Mouse (Mus musculus) liver, embryonic 15.5 days (tissue): Measurements from ENCODE around the gene Ttll5. TPM values are rescaled to one million over a fixed set of nuclear protein-coding genes. Genes with fewer than 3 reads are reported as not detected.

Source experiments
- ATAC-seq: fragments of 200-750 bp; cut with Nextera tagmentation; 2 replicates; pipeline ENCODE4 v1.8.0; 2017; ENCODE audit warnings: moderate number of reproducible peaks, mild to moderate bottlenecking, moderate library complexity; ENCODE audit not compliant: insufficient read depth
- H3K27ac ChIP-seq: fragments of 300-500 bp; sonication (generic); replicated peaks from 2 replicates; pipeline ENCODE4 v1.5.1; 2015; ENCODE audit warnings: mild to moderate bottlenecking, inconsistent platforms
- H3K27me3 ChIP-seq: fragments of 300-500 bp; sonication (generic); 2 replicates; pipeline ENCODE4 v1.6.1; 2015; ENCODE audit warnings: mild to moderate bottlenecking, inconsistent platforms
- H3K36me3 ChIP-seq: fragments of 300-500 bp; sonication (generic); replicated peaks from 2 replicates; pipeline ENCODE4 v1.6.1; 2015; ENCODE audit warnings: moderate library complexity, mild to moderate bottlenecking, inconsistent platforms
- H3K4me1 ChIP-seq: fragments of 300-500 bp; sonication (generic); replicated peaks from 2 replicates; pipeline ENCODE4 v1.6.1; 2015; ENCODE audit warnings: inconsistent platforms
- H3K4me2 ChIP-seq: fragments of 300-500 bp; sonication (generic); 2 replicates; pipeline ENCODE4 v1.6.1; 2015; ENCODE audit warnings: moderate library complexity, mild to moderate bottlenecking, inconsistent platforms
- H3K4me3 ChIP-seq: fragments of 300-500 bp; sonication (generic); replicated peaks from 2 replicates; pipeline ENCODE4 v1.5.1; 2015; ENCODE audit warnings: mild to moderate bottlenecking, inconsistent platforms
- H3K9ac ChIP-seq: fragments of 300-500 bp; sonication (generic); 2 replicates; pipeline ENCODE4 v1.6.1; 2015; ENCODE audit warnings: moderate library complexity, mild to moderate bottlenecking, inconsistent platforms
- H3K9me3 ChIP-seq: fragments of 300-500 bp; sonication (generic); replicated peaks from 2 replicates; pipeline ENCODE4 v1.6.1; 2016; ENCODE audit warnings: inconsistent platforms
- WGBS: fragments of 180-500 bp; shearing (Covaris S2); methylation state at CpG from one replicate; pipeline ENCODE4 v1.1.7; 2015; ENCODE audit warnings: mixed read lengths; ENCODE audit not compliant: insufficient replicate concordance; 5-methylcytosine and 5-hydroxymethylcytosine counted together
- polyA plus RNA-seq: library from polyadenylated mRNA; unstranded; fragments of >200 nt; fragmentation: Nextera tagmentation; extraction: Ambion mirVana; gene quantifications from 2 replicates; pipeline ENCODE4 v1.2.1, GENCODE M21; 2015

The Ttll5 gene
- polyA plus RNA-seq, 1 experiment from 2014 or later = 5.5 TPM

GRCm38 (mm10) chr12:86051477-86051876 is 227.0 kb downstream of the Ttll5 start:
- 28% methylated on average over 5 of the region's 5 CpGs for WGBS
- ATAC-seq = no peak
- H3K9me3 ChIP-seq = no peaks in the 10 kb centered on the region

GRCm38 (mm10) chr12:86055306-86055705 is 230.8 kb downstream of the Ttll5 start:
- no peak for ATAC-seq
- Histone ChIP-seq H3K36me3 (0 out of 2 replicates have a peak, but pooled peaks cover 2% of the 10 kb centered on the region), H3K27me3 (no peaks in the 10 kb centered on the region), H3K9me3 (no peaks in the 10 kb centered on the region), H3K4me2 (no peak overlapping the region), H3K4me1 (0 out of 2 replicates have a peak, but pooled peaks cover 11% of the 10 kb centered on the region), H3K4me3 (no peak overlapping the region), H3K9ac (no peak overlapping the region), H3K27ac (no peak overlapping the region)
- WGBS = 72% methylated on average over 2 of the region's 2 CpGs

More at GRCm38 (mm10) chr12:86051477-86051876, 227.0 kb downstream of the Ttll5 start:
- Histone ChIP-seq H3K4me2 (no peak overlapping the region), H3K27me3 (no peaks in the 10 kb centered on the region), H3K36me3 (0 out of 2 replicates have a peak, but pooled peaks cover 2% of the 10 kb centered on the region), H3K27ac (no peak overlapping the region), H3K4me3 (no peak overlapping the region), H3K4me1 (0 out of 2 replicates have a peak, but pooled peaks cover 11% of the 10 kb centered on the region), H3K9ac (no peak overlapping the region)

- H3K36me3 ChIP-seq = 0 out of 2 replicates have a peak, but pooled peaks cover 2% of the 10 kb centered on the region
- no peak overlapping the region for H3K4me2 ChIP-seq
- H3K4me3 ChIP-seq = no peak overlapping the region
- 74% methylated on average over 8 of the region's 8 CpGs for WGBS
- H3K9ac ChIP-seq = no peak overlapping the region
- no peak overlapping the region for H3K27ac ChIP-seq
- peaks cover 4% of the 10 kb centered on the region; the same call in 1 of the 2 replicates for H3K4me1 ChIP-seq
- H3K9me3 ChIP-seq = no peaks in the 10 kb centered on the region
- no peak for ATAC-seq
- H3K27me3 ChIP-seq = peaks cover 1% of the 10 kb centered on the region; the same call in 1 of the 2 replicates
These were observed 232.5 kb downstream of the Ttll5 start for GRCm38 (mm10) chr12:86056976-86057375.

DNA sequence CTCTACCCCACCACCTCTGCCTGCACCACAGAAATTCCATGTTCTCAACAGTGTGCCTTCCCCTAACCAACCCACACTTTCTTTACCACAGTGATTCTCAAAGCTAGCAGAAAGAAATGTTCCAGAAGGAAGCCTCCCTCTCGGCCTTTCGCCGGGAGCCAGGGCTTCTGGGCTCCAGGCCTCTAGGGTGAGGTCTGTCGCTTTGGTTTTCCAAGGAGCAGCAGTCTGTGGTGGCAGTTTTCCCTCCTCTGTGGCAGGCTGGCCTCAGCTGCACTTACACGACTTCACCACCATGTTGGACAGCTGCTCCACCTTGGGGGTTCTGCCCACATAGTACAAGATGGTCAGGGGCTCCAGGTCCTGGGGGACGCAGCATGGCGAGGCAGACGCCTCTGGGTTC is 233.1 kb downstream of the Ttll5 start:
- WGBS = 74% methylated on average over 8 of the region's 8 CpGs
- no peak overlapping the region for H3K4me2 ChIP-seq

DNA sequence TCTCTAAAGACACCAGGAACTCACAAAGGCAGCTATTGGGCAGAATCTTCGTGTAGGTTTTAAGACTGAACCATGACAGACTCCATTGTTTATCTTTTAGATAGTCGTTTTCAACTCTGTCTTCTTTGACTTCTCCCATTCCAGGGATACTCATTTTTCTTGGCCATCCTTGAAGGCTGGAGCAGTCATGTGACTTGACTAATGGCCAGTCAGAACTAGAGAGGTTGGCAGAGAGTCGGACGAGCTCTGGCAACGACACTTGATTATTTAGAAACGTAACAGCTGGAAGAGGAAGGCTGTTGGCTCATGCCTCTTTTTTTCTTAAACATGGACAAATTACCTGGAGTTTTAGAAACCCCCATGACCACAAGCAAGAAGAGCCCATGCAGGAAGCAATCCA is 234.9 kb downstream of the Ttll5 start:
- H3K9me3 ChIP-seq = no peaks in the 10 kb centered on the region
- H3K4me2 ChIP-seq = no peak overlapping the region
- 0 out of 2 replicates have a peak, but pooled peaks cover 2% of the 10 kb centered on the region for H3K36me3 ChIP-seq
- ATAC-seq = no peak
- no peak overlapping the region for H3K4me3 ChIP-seq
- H3K27ac ChIP-seq = no peak overlapping the region
- H3K27me3 ChIP-seq = peaks cover 2% of the 10 kb centered on the region; the same call in 1 of the 2 replicates
- peaks cover 4% of the 10 kb centered on the region; the same call in 1 of the 2 replicates for H3K4me1 ChIP-seq
- H3K9ac ChIP-seq = no peak overlapping the region
- WGBS = 64% methylated on average over 6 of the region's 6 CpGs

More for the DNA sequence above, 233.1 kb downstream of the Ttll5 start:
- H3K4me3 ChIP-seq = no peak overlapping the region
- ATAC-seq = no peak
- peaks cover 2% of the 10 kb centered on the region; the same call in 1 of the 2 replicates for H3K27me3 ChIP-seq
- 0 out of 2 replicates have a peak, but pooled peaks cover 2% of the 10 kb centered on the region for H3K36me3 ChIP-seq
- no peak overlapping the region for H3K27ac ChIP-seq
- no peak overlapping the region for H3K9ac ChIP-seq
- H3K9me3 ChIP-seq = no peaks in the 10 kb centered on the region
- H3K4me1 ChIP-seq = peaks cover 4% of the 10 kb centered on the region; the same call in 1 of the 2 replicates

DNA sequence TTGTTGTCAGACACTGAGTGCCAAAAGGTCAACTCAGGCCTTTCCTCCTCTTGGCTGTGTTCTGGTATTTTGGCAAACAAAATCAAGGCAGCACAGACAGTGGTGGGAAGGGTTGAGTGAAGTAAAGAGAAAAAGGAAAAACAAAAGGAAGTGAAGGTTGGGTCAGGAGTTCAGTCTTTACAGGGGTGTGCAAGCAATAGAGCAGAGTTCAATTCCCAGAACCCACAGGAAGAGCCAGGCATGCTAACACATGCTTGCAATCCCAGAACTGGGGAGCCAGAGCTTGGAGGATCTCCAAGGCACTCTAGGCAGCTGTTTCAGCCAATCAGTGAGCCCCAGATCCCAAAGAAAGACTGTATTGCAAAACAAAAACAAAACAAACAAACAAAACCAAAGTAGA is 240.3 kb downstream of the Ttll5 start:
- Histone ChIP-seq H3K4me3 (no peak overlapping the region), H3K27ac (no peak overlapping the region), H3K36me3 (no peaks in the 10 kb centered on the region), H3K27me3 (peaks cover 2% of the 10 kb centered on the region; the same call in 1 of the 2 replicates), H3K4me1 (peaks cover 4% of the 10 kb centered on the region; the same call in 1 of the 2 replicates), H3K9ac (no peak overlapping the region), H3K4me2 (no peak overlapping the region), H3K9me3 (no peaks in the 10 kb centered on the region)
- no peak for ATAC-seq

DNA sequence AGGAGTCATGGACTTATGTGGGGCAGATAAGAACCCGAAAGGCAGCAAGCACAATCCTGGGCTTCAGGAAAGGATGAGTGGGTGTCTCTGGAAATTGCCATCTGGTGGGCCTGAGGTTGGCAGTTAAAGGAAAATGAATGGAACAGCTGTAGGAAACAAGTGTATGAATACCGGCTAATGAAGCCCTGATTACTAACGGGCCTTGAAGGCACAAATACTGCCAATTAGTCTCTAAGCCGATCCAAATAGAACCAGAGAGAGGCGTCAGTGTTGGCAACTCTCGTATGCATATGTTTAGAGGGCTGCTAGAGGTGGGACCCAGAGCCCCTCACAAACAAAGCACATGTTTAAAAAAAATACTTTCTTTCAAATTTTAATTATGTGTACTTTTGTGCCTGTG is 247.0 kb downstream of the Ttll5 start:
- Histone ChIP-seq H3K4me3 (no peak overlapping the region), H3K4me1 (no peaks in the 10 kb centered on the region), H3K36me3 (no peaks in the 10 kb centered on the region), H3K4me2 (no peak overlapping the region), H3K9me3 (no peaks in the 10 kb centered on the region), H3K27ac (no peak overlapping the region), H3K9ac (no peak overlapping the region), H3K27me3 (peaks cover 14% of the 10 kb centered on the region)
- 73% methylated on average over 6 of the region's 6 CpGs for WGBS
- no peak for ATAC-seq

GRCm38 (mm10) chr12:86074681-86075080 is 250.2 kb downstream of the Ttll5 start:
- 69% methylated on average over 12 of the region's 12 CpGs for WGBS

GRCm38 (mm10) chr12:86075358-86075757 is 250.9 kb downstream of the Ttll5 start:
- Histone ChIP-seq H3K9me3 (no peaks in the 10 kb centered on the region), H3K4me1 (0 out of 2 replicates have a peak, but pooled peaks cover 8% of the 10 kb centered on the region), H3K27ac (no peak overlapping the region), H3K27me3 (peaks cover 52% of the 10 kb centered on the region), H3K9ac (no peak overlapping the region), H3K4me2 (no peak overlapping the region), H3K36me3 (no peaks in the 10 kb centered on the region), H3K4me3 (no peak overlapping the region)
- ATAC-seq = no peak
- WGBS = 61% methylated on average over 7 of the region's 7 CpGs

More at GRCm38 (mm10) chr12:86074681-86075080, 250.2 kb downstream of the Ttll5 start:
- no peak overlapping the region for H3K9ac ChIP-seq
- H3K27me3 ChIP-seq = peaks cover 45% of the 10 kb centered on the region
- H3K4me2 ChIP-seq = no peak overlapping the region
- no peaks in the 10 kb centered on the region for H3K36me3 ChIP-seq
- 0 out of 2 replicates have a peak, but pooled peaks cover 8% of the 10 kb centered on the region for H3K4me1 ChIP-seq
- no peak overlapping the region for H3K27ac ChIP-seq
- ATAC-seq = no peak
- no peak overlapping the region for H3K4me3 ChIP-seq
- H3K9me3 ChIP-seq = no peaks in the 10 kb centered on the region

GRCm38 (mm10) chr12:86076321-86076901 is 252.0 kb downstream of the Ttll5 start:
- Histone ChIP-seq H3K27me3 (peaks cover 63% of the 10 kb centered on the region), H3K4me3 (no peak overlapping the region), H3K36me3 (no peaks in the 10 kb centered on the region), H3K4me1 (0 out of 2 replicates have a peak, but pooled peaks cover 8% of the 10 kb centered on the region), H3K9me3 (no peaks in the 10 kb centered on the region), H3K4me2 (no peak overlapping the region), H3K9ac (no peak overlapping the region), H3K27ac (no peak overlapping the region)
- 22% methylated on average over 13 of the region's 13 CpGs for WGBS
- no peak for ATAC-seq

GRCm38 (mm10) chr12:86077322-86077721 is 252.9 kb downstream of the Ttll5 start:
- H3K4me1 ChIP-seq = peaks cover 10% of the 10 kb centered on the region; the same call in 1 of the 2 replicates
- H3K4me2 ChIP-seq = no peak overlapping the region
- WGBS = 44% methylated on average over 8 of the region's 8 CpGs
- no peaks in the 10 kb centered on the region for H3K36me3 ChIP-seq
- no peak overlapping the region for H3K27ac ChIP-seq
- peaks cover 72% of the 10 kb centered on the region for H3K27me3 ChIP-seq
- no peaks in the 10 kb centered on the region for H3K9me3 ChIP-seq
- no peak overlapping the region for H3K9ac ChIP-seq
- no peak for ATAC-seq
- no peak overlapping the region for H3K4me3 ChIP-seq
